Mouse (Mus musculus): ENCODE results near the gene Stap2.

DNA sequence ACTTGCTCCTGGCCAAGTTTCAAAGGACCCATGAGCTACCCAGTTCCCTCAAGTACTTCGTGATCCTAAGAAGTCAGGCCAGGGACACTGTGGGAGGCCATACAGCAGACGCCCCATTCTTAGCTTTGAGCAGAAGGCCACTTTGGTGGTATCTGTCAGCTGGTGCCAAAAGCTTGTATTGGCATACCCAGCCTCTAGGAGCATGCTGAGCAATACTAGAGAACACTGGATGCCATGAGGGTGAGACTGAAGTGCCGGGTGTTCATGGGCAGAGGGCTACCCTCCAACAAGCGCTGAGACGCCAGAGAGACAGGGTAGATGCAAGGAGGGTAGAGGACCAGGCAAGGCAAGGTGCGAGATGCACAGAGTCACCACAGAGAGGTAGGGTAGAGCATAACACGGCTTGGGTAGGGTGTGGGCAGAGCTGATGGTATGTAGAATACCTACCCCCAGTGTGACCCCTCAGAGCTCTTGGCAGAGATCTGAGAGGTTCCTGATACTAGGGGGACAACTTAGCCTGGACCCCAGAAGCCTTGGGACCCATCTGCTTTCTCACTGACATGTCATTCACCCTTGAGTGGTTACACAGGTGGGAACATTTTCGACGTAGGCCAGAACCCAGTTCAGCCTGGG, 25.0 kb upstream of the Stap2 start:
- TF ChIP-seq CTCF (IDR thresholded peaks at IDR 0.05; ENCODE audit: extremely low read depth, insufficient read depth, low read length) (no peak), POLR2A (IDR thresholded peaks at IDR 0.05; ENCODE audit: extremely low read depth, insufficient read depth, low read length) (no peak)

All from cortical plate, adult 2 months (tissue).